Mouse (Mus musculus): ENCODE measurements around the gene Garem2. TPM values are rescaled to one million over a fixed set of nuclear protein-coding genes. Genes with fewer than 3 reads are reported as not detected.

Gene Garem2
- polyA plus RNA-seq, 1 experiment from 2014 or later: 17.2 TPM

DNA sequence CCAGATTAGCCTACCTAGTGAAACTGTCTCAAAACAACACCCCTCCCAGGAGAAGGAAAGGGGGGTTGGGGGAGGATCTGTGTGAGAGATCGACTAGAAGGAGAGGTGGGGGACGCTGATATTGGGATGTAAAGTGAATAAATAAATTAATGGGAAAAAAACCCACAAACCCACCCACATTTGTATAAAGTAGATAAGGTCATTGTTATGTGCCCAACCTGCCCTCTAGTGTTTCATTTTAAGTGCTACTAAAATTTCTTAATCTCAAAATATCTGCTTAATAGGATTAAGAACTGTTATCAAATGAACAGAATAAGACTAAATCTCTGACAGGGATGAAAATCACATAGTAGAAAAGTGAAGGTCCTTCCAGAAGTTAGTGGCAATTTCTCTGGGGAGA is 10.6 kb upstream of the Garem2 start:
- Histone ChIP-seq H3K27me3 (ENCODE audit: control insufficient read depth, insufficient read depth, low read length) (no peaks in the 10 kb centered on the region), H3K36me3 (ENCODE audit: control insufficient read depth, insufficient read depth, low read length) (no peaks in the 10 kb centered on the region)
- 54% methylated on average over 2 of the region's 2 CpGs for WGBS

DNA sequence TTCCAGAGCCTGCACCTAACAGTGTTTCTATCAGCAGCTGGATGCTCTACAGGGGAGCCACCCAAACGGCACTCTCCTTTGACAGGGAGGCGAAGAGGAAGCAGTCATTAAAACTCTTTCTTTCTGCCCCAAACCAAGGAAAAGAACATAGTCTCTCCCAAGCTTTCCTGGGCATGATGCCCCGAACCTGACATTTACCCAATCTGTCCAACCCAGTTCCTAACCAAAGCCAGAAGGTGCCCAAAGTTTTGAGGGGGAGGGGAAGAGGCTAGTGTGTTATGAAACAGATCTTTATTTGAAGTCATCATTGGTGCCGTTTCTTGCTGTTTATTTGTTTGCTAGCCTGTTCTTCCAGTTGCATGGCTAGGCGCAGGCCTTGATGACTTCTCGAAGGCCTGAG is 9.2 kb upstream of the Garem2 start:
- Histone ChIP-seq H3K4me1 (ENCODE audit: control insufficient read depth, insufficient read depth, low read length) (no peaks in the 10 kb centered on the region), H3K27me3 (ENCODE audit: control insufficient read depth, insufficient read depth, low read length) (no peaks in the 10 kb centered on the region), H3K9ac (replicated peaks; ENCODE audit: low read length) (no peak overlapping the region), H3K27ac (replicated peaks; ENCODE audit: low read depth, low read length) (no peak overlapping the region), H3K9me3 (ENCODE audit: control insufficient read depth, low read length) (no peaks in the 10 kb centered on the region), H3K36me3 (ENCODE audit: control insufficient read depth, insufficient read depth, low read length) (no peaks in the 10 kb centered on the region), H3K4me3 (replicated peaks; ENCODE audit: low read depth, low read length) (no peak overlapping the region), H3K4me2 (ENCODE audit: low read length) (no peak overlapping the region)
- 78% methylated on average over 6 of the region's 6 CpGs for WGBS
- ATAC-seq (ENCODE audit: low FRiP score, low TSS enrichment): no peak
- DNase-seq: no peak

More for the DNA sequence above, 10.6 kb upstream of the Garem2 start:
- no peak overlapping the region for H3K4me3 ChIP-seq (replicated peaks; ENCODE audit: low read depth, low read length)
- H3K9me3 ChIP-seq (ENCODE audit: control insufficient read depth, low read length): no peaks in the 10 kb centered on the region
- no peaks in the 10 kb centered on the region for H3K4me1 ChIP-seq (ENCODE audit: control insufficient read depth, insufficient read depth, low read length)
- H3K9ac ChIP-seq (replicated peaks; ENCODE audit: low read length): no peak overlapping the region
- no peak for DNase-seq
- ATAC-seq (ENCODE audit: low FRiP score, low TSS enrichment): no peak
- no peak overlapping the region for H3K4me2 ChIP-seq (ENCODE audit: low read length)
- H3K27ac ChIP-seq (replicated peaks; ENCODE audit: low read depth, low read length): no peak overlapping the region

DNA sequence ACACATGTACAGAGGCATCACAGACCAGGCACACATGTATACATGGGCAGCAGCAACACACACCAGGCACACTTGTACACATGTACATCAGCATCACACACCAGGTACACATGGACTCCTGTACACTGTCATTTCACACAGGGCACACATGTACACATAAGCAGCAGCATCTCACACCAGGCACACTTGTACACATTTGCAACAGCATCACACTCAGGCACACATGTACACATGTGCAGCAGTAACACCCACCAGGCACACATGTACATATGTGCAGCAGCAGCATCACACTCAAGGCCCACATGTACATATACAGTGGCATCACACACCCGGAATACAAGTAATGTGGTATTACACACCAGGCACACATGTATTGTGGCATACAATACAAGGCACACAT is 6.7 kb upstream of the Garem2 start:
- DNase-seq: no peak
- H3K4me2 ChIP-seq (ENCODE audit: low read length): no peak overlapping the region
- H3K9me3 ChIP-seq (ENCODE audit: control insufficient read depth, low read length): no peaks in the 10 kb centered on the region
- ATAC-seq (ENCODE audit: low FRiP score, low TSS enrichment): no peak
- no peak overlapping the region for H3K9ac ChIP-seq (replicated peaks; ENCODE audit: low read length)
- H3K27me3 ChIP-seq (ENCODE audit: control insufficient read depth, insufficient read depth, low read length): no peaks in the 10 kb centered on the region
- no peak overlapping the region for H3K4me3 ChIP-seq (replicated peaks; ENCODE audit: low read depth, low read length)
- 88% methylated on average over 1 of the region's 1 CpGs for WGBS
- H3K4me1 ChIP-seq (ENCODE audit: control insufficient read depth, insufficient read depth, low read length): no peaks in the 10 kb centered on the region
- H3K27ac ChIP-seq (replicated peaks; ENCODE audit: low read depth, low read length): no peak overlapping the region
- H3K36me3 ChIP-seq (ENCODE audit: control insufficient read depth, insufficient read depth, low read length): no peaks in the 10 kb centered on the region

DNA sequence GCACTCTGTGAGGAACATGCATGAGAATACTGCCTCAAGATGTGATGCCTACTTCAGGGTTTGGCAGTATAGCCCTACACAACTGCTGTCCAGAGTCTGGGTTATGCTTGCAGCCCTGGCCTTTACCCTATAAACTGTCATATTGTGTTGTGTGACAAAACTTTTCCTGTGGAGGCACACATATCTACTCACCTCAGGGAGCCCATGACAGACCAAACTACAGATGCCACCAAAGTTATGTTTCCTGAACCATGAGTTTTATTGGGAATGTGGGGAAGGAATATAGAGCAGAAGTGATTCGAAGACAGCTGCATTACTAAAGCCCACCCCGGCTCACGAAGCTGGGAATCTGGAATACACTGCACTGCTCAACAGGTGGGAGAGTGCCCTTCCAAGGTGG is 1.6 kb upstream of the Garem2 start:
- H3K4me2 ChIP-seq (ENCODE audit: low read length): no peak overlapping the region
- ATAC-seq (ENCODE audit: low FRiP score, low TSS enrichment): no peak
- WGBS: 82% methylated on average over 3 of the region's 3 CpGs

DNA sequence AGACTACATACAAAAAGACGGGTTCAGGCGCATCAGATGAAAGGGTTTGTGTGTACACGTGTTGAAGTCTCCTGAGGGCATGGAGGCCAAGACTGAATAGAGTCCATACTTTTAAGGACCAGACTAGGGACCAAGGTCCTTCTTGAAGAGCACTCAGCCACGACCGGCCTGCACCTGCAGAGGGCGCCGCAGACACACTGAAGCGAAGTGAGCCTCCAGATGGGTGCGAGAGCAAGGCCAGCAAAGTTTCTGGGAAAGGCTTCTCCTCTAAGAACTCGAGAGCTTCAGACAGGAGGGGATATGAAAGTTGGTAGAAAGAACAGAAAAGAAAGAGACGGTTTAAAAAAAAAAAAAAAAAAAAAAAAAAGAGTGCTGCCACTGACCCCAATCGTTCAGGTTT is 622 bp upstream of the Garem2 start:
- Histone ChIP-seq H3K4me2 (ENCODE audit: low read length) (peak overlapping the region; percentile 96), H3K9ac (replicated peaks; ENCODE audit: low read length) (no peak overlapping the region), H3K36me3 (ENCODE audit: control insufficient read depth, insufficient read depth, low read length) (no peaks in the 10 kb centered on the region), H3K4me3 (replicated peaks; ENCODE audit: low read depth, low read length) (peak overlapping the region; percentile 66), H3K4me1 (ENCODE audit: control insufficient read depth, insufficient read depth, low read length) (peaks cover 24% of the 10 kb centered on the region), H3K9me3 (ENCODE audit: control insufficient read depth, low read length) (no peaks in the 10 kb centered on the region), H3K27me3 (ENCODE audit: control insufficient read depth, insufficient read depth, low read length) (no peaks in the 10 kb centered on the region), H3K27ac (replicated peaks; ENCODE audit: low read depth, low read length) (no peak overlapping the region)
- ATAC-seq (ENCODE audit: low FRiP score, low TSS enrichment) (no peak), DNase-seq (peak; percentile 85)
- 4% methylated on average over 12 of the region's 12 CpGs for WGBS

More for the DNA sequence above, 1.6 kb upstream of the Garem2 start:
- Histone ChIP-seq H3K4me1 (ENCODE audit: control insufficient read depth, insufficient read depth, low read length) (peaks cover 22% of the 10 kb centered on the region), H3K4me3 (replicated peaks; ENCODE audit: low read depth, low read length) (no peak overlapping the region), H3K27ac (replicated peaks; ENCODE audit: low read depth, low read length) (no peak overlapping the region), H3K9ac (replicated peaks; ENCODE audit: low read length) (no peak overlapping the region), H3K27me3 (ENCODE audit: control insufficient read depth, insufficient read depth, low read length) (no peaks in the 10 kb centered on the region), H3K9me3 (ENCODE audit: control insufficient read depth, low read length) (no peaks in the 10 kb centered on the region), H3K36me3 (ENCODE audit: control insufficient read depth, insufficient read depth, low read length) (no peaks in the 10 kb centered on the region)
- DNase-seq: no peak

DNA sequence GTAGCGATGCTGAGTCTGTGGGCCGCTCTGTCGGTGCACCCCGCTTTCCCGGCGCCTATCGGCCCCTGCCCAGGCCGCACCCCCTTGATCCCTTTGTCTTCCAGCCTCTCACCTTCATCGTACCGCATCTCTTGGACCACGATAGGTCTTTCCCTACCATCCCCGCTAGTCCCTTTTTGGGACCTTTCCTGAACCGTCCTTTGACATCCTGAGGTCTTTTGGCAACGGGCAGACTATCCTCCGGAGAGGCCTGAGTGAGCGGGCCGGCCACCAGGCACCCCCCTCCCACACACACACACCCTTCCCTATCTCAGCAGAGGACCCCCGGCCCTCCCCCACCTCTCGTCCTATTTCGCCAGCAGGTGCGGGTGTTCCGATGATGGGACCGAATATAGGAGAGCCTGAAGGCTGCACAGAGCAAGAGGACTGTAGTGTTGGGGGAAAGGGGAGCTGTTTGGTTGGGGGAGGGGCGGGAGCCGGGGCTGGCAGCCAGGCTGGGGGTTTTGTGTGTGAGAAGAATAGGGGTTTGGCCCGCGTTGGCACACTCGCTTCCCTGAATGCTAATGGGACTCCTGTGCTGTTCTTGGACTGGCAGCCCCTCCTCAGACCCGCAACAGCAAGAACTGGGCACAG is 823 bp downstream of the Garem2 start, which contains the start of gene 3110082J24Rik:
3110082J24Rik (minus strand) TSS at position 419 of the 633 bp plus-strand sequence.
- peaks cover 38% of the 10 kb centered on the region for H3K4me1 ChIP-seq (ENCODE audit: control insufficient read depth, insufficient read depth, low read length)
- H3K9ac ChIP-seq (replicated peaks; ENCODE audit: low read length): peak within 1 kb of the TSS; percentile 78
- peak within 1 kb of the TSS; percentile 83 for H3K27ac ChIP-seq (replicated peaks; ENCODE audit: low read depth, low read length)

DNA sequence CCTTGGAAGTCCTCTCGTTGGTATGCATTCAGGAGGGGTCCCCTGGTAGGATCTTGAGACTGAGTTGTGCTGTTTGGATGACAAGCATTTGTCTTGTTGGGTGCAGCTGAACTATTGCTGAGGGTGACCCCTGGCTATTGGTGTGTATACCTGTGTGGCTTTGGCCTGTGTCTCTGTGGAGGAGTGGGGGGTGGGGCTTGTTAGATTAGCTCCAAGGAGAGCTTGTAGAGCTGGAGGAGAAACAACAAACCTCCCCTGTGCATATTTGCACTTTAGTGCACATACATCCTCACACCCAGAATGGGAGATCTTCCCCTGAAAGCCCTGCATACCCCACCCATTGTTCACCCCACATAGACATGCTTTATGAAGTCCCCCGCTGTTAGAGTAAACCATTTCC is 1.8 kb downstream of the Garem2 start:
- Histone ChIP-seq H3K27me3 (ENCODE audit: control insufficient read depth, insufficient read depth, low read length) (no peaks in the 10 kb centered on the region), H3K4me3 (replicated peaks; ENCODE audit: low read depth, low read length) (peak overlapping the region; percentile 66), H3K27ac (replicated peaks; ENCODE audit: low read depth, low read length) (peak overlapping the region; percentile 83), H3K36me3 (ENCODE audit: control insufficient read depth, insufficient read depth, low read length) (no peaks in the 10 kb centered on the region), H3K4me2 (ENCODE audit: low read length) (peak overlapping the region; percentile 96), H3K9ac (replicated peaks; ENCODE audit: low read length) (peak overlapping the region; percentile 78; the same call in 1 of the 2 replicates), H3K9me3 (ENCODE audit: control insufficient read depth, low read length) (no peaks in the 10 kb centered on the region), H3K4me1 (ENCODE audit: control insufficient read depth, insufficient read depth, low read length) (peaks cover 46% of the 10 kb centered on the region)
- no peak for DNase-seq
- 1% methylated on average over 2 of the region's 2 CpGs for WGBS
- no peak for ATAC-seq (ENCODE audit: low FRiP score, low TSS enrichment)

More for the DNA sequence above, 823 bp downstream of the Garem2 start, which contains the start of gene 3110082J24Rik:
- no peaks in the 10 kb centered on the region for H3K27me3 ChIP-seq (ENCODE audit: control insufficient read depth, insufficient read depth, low read length)
- DNase-seq: peak; percentile 84
- peak; percentile 46 for ATAC-seq (ENCODE audit: low FRiP score, low TSS enrichment)
- H3K9me3 ChIP-seq (ENCODE audit: control insufficient read depth, low read length): no peaks in the 10 kb centered on the region
- no peaks in the 10 kb centered on the region for H3K36me3 ChIP-seq (ENCODE audit: control insufficient read depth, insufficient read depth, low read length)
- WGBS: under 1% methylated on average over 29 of the region's 29 CpGs
- peak within 1 kb of the TSS; percentile 96 for H3K4me2 ChIP-seq (ENCODE audit: low read length)
- peak within 1 kb of the TSS; percentile 66 for H3K4me3 ChIP-seq (replicated peaks; ENCODE audit: low read depth, low read length)

DNA sequence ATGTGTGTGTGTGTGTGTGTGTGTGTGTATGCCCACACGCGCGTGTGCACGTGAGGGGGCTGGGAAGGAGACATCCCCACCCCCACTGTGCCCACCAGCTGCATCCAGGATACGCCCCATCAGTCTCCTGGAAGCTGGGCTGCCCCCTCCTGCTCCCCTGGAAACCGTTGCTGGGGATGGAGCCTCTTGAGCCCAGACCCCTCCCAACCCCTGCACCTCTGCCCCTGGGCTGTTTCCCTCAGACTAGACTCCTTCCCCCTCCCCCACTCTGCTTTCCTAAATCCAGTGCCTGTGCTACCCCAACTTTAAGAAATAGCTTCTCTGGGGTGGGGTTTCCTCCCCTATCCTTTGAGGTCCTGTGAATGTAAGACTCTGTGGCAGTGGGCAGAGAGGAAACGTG is 2.2 kb downstream of the Garem2 start:
- H3K4me2 ChIP-seq (ENCODE audit: low read length): peak overlapping the region; percentile 96
- H3K36me3 ChIP-seq (ENCODE audit: control insufficient read depth, insufficient read depth, low read length): no peaks in the 10 kb centered on the region
- peaks cover under 1% of the 10 kb centered on the region; the same call in 1 of the 2 replicates for H3K27me3 ChIP-seq (ENCODE audit: control insufficient read depth, insufficient read depth, low read length)
- H3K4me1 ChIP-seq (ENCODE audit: control insufficient read depth, insufficient read depth, low read length): peaks cover 46% of the 10 kb centered on the region
- H3K27ac ChIP-seq (replicated peaks; ENCODE audit: low read depth, low read length): peak overlapping the region; percentile 83
- peak overlapping the region; percentile 78; the same call in 1 of the 2 replicates for H3K9ac ChIP-seq (replicated peaks; ENCODE audit: low read length)
- no peaks in the 10 kb centered on the region for H3K9me3 ChIP-seq (ENCODE audit: control insufficient read depth, low read length)
- H3K4me3 ChIP-seq (replicated peaks; ENCODE audit: low read depth, low read length): peak overlapping the region; percentile 66
- DNase-seq (peak; percentile 81), ATAC-seq (ENCODE audit: low FRiP score, low TSS enrichment) (peak; percentile 46)
- WGBS: 0% methylated on average over 7 of the region's 7 CpGs

GRCm38 (mm10) chr5:30107611-30108041 is 2.7 kb downstream of the Garem2 start:
- H3K4me2 ChIP-seq (ENCODE audit: low read length): peak overlapping the region; percentile 96
- peak overlapping the region; percentile 78; the same call in 1 of the 2 replicates for H3K9ac ChIP-seq (replicated peaks; ENCODE audit: low read length)
- peaks cover 46% of the 10 kb centered on the region for H3K4me1 ChIP-seq (ENCODE audit: control insufficient read depth, insufficient read depth, low read length)
- WGBS: under 1% methylated on average over 5 of the region's 5 CpGs
- H3K9me3 ChIP-seq (ENCODE audit: control insufficient read depth, low read length): no peaks in the 10 kb centered on the region
- H3K36me3 ChIP-seq (ENCODE audit: control insufficient read depth, insufficient read depth, low read length): no peaks in the 10 kb centered on the region
- peaks cover 4% of the 10 kb centered on the region; the same call in 1 of the 2 replicates for H3K27me3 ChIP-seq (ENCODE audit: control insufficient read depth, insufficient read depth, low read length)
- H3K27ac ChIP-seq (replicated peaks; ENCODE audit: low read depth, low read length): peak overlapping the region; percentile 83
- H3K4me3 ChIP-seq (replicated peaks; ENCODE audit: low read depth, low read length): peak overlapping the region; percentile 66; the same call in 1 of the 2 replicates
- peak; percentile 39 for DNase-seq
- no peak for ATAC-seq (ENCODE audit: low FRiP score, low TSS enrichment)
